Mouse (Mus musculus): ENCODE measurements around the gene Ap1m2. TPM values are rescaled to one million over a fixed set of nuclear protein-coding genes. Genes with fewer than 3 reads are reported as not detected.
"Not testable (repeated sequence)": the region's sequence is repeated elsewhere in the genome, so short reads cannot be mapped to it uniquely, and the experiment has no call there.

Gene Ap1m2
- polyA plus RNA-seq, 1 experiment = not detected

GRCm38 (mm10) chr9:21329041-21329440 is 16.9 kb upstream of the Ap1m2 start:
- no peak overlapping the region for H3K4me3 ChIP-seq (ENCODE audit: insufficient read depth, low read length)
- TF ChIP-seq CTCF (IDR thresholded peaks at IDR 0.05; ENCODE audit: borderline replicate concordance, insufficient read depth, low read length) (no peak), POLR2A (IDR thresholded peaks at IDR 0.05; ENCODE audit: low read depth, low read length) (no peak)
- peaks cover 19% of the 10 kb centered on the region for H3K4me1 ChIP-seq (ENCODE audit: control insufficient read depth, insufficient read depth, low read length)
- peak overlapping the region; percentile 13; the same call in 1 of the 2 replicates for H3K27ac ChIP-seq (ENCODE audit: insufficient read depth, low read length)

GRCm38 (mm10) chr9:21328041-21328440 is 15.9 kb upstream of the Ap1m2 start:
- no peak for TF ChIP-seq POLR2A (IDR thresholded peaks at IDR 0.05; ENCODE audit: low read depth, low read length)
- no peak for TF ChIP-seq CTCF (IDR thresholded peaks at IDR 0.05; ENCODE audit: borderline replicate concordance, insufficient read depth, low read length)
- no peak overlapping the region for H3K4me3 ChIP-seq (ENCODE audit: insufficient read depth, low read length)
- no peak overlapping the region for H3K27ac ChIP-seq (ENCODE audit: insufficient read depth, low read length)
- H3K4me1 ChIP-seq (ENCODE audit: control insufficient read depth, insufficient read depth, low read length) = peaks cover 15% of the 10 kb centered on the region

- Histone ChIP-seq H3K4me3 (ENCODE audit: insufficient read depth, low read length) (no peak overlapping the region), H3K4me1 (ENCODE audit: control insufficient read depth, insufficient read depth, low read length) (peaks cover 11% of the 10 kb centered on the region), H3K27ac (ENCODE audit: insufficient read depth, low read length) (no peak overlapping the region)
- TF ChIP-seq CTCF (IDR thresholded peaks at IDR 0.05; ENCODE audit: borderline replicate concordance, insufficient read depth, low read length) (no peak), POLR2A (IDR thresholded peaks at IDR 0.05; ENCODE audit: low read depth, low read length) (no peak)
Observed at GRCm38 (mm10) chr9:21327569-21327968, 15.4 kb upstream of the Ap1m2 start.

- TF ChIP-seq CTCF (IDR thresholded peaks at IDR 0.05; ENCODE audit: borderline replicate concordance, insufficient read depth, low read length) = no peak
- no peak for TF ChIP-seq POLR2A (IDR thresholded peaks at IDR 0.05; ENCODE audit: low read depth, low read length)
- H3K4me1 ChIP-seq (ENCODE audit: control insufficient read depth, insufficient read depth, low read length) = no peaks in the 10 kb centered on the region
- no peak overlapping the region for H3K27ac ChIP-seq (ENCODE audit: insufficient read depth, low read length)
- no peak overlapping the region for H3K4me3 ChIP-seq (ENCODE audit: insufficient read depth, low read length)
Observed at GRCm38 (mm10) chr9:21324269-21324668, 12.1 kb upstream of the Ap1m2 start.

GRCm38 (mm10) chr9:21322917-21323297 is 10.8 kb upstream of the Ap1m2 start:
- not testable (repeated sequence) for H3K4me3 ChIP-seq (ENCODE audit: insufficient read depth, low read length); H3K27ac ChIP-seq (ENCODE audit: insufficient read depth, low read length); H3K4me1 ChIP-seq (ENCODE audit: control insufficient read depth, insufficient read depth, low read length)

GRCm38 (mm10) chr9:21322211-21322916 is 10.2 kb upstream of the Ap1m2 start:
- Histone ChIP-seq H3K27ac (ENCODE audit: insufficient read depth, low read length) (no peak overlapping the region), H3K4me1 (ENCODE audit: control insufficient read depth, insufficient read depth, low read length) (no peaks in the 10 kb centered on the region), H3K4me3 (ENCODE audit: insufficient read depth, low read length) (peak overlapping the region; percentile 88)
- TF ChIP-seq POLR2A (IDR thresholded peaks at IDR 0.05; ENCODE audit: low read depth, low read length) (no peak), CTCF (IDR thresholded peaks at IDR 0.05; ENCODE audit: borderline replicate concordance, insufficient read depth, low read length) (no peak)

- Histone ChIP-seq H3K27ac (ENCODE audit: insufficient read depth, low read length) (0 out of 2 replicates have a peak overlapping the region, but pooled peaks have one; percentile 4), H3K4me3 (ENCODE audit: insufficient read depth, low read length) (peak overlapping the region; percentile 88), H3K4me1 (ENCODE audit: control insufficient read depth, insufficient read depth, low read length) (no peaks in the 10 kb centered on the region)
- no peak for TF ChIP-seq CTCF (IDR thresholded peaks at IDR 0.05; ENCODE audit: borderline replicate concordance, insufficient read depth, low read length)
- no peak for TF ChIP-seq POLR2A (IDR thresholded peaks at IDR 0.05; ENCODE audit: low read depth, low read length)
Observed at GRCm38 (mm10) chr9:21321513-21321835, 9.3 kb upstream of the Ap1m2 start.

GRCm38 (mm10) chr9:21320619-21321512 is 8.7 kb upstream of the Ap1m2 start, which contains the start of gene Slc44a2:
Gene Slc44a2 (plus strand): TSS chr9:21320698.
- no peaks in the 10 kb centered on the region for H3K4me1 ChIP-seq (ENCODE audit: control insufficient read depth, insufficient read depth, low read length)
- 0 out of 2 replicates have a peak within 1 kb of the TSS, but pooled peaks have one; percentile 4 for H3K27ac ChIP-seq (ENCODE audit: insufficient read depth, low read length)
- TF ChIP-seq POLR2A (IDR thresholded peaks at IDR 0.05; ENCODE audit: low read depth, low read length) = peak; percentile 84
- no peak for TF ChIP-seq CTCF (IDR thresholded peaks at IDR 0.05; ENCODE audit: borderline replicate concordance, insufficient read depth, low read length)
- H3K4me3 ChIP-seq (ENCODE audit: insufficient read depth, low read length) = peak within 1 kb of the TSS; percentile 88

- Histone ChIP-seq H3K27ac (ENCODE audit: insufficient read depth, low read length) (no peak overlapping the region), H3K4me1 (ENCODE audit: control insufficient read depth, insufficient read depth, low read length) (no peaks in the 10 kb centered on the region), H3K4me3 (ENCODE audit: insufficient read depth, low read length) (no peak overlapping the region)
- TF ChIP-seq CTCF (IDR thresholded peaks at IDR 0.05; ENCODE audit: borderline replicate concordance, insufficient read depth, low read length) (no peak), POLR2A (IDR thresholded peaks at IDR 0.05; ENCODE audit: low read depth, low read length) (no peak)
Observed at GRCm38 (mm10) chr9:21320280-21320618, 8.1 kb upstream of the Ap1m2 start.

GRCm38 (mm10) chr9:21319503-21319902 is 7.4 kb upstream of the Ap1m2 start:
- TF ChIP-seq CTCF (IDR thresholded peaks at IDR 0.05; ENCODE audit: borderline replicate concordance, insufficient read depth, low read length) (no peak), POLR2A (IDR thresholded peaks at IDR 0.05; ENCODE audit: low read depth, low read length) (no peak)
- H3K4me3 ChIP-seq (ENCODE audit: insufficient read depth, low read length) = no peak overlapping the region
- H3K4me1 ChIP-seq (ENCODE audit: control insufficient read depth, insufficient read depth, low read length) = no peaks in the 10 kb centered on the region
- no peak overlapping the region for H3K27ac ChIP-seq (ENCODE audit: insufficient read depth, low read length)
